Mouse (Mus musculus): ENCODE data around the gene Cry2.
"Not testable (repeated sequence)": the region's sequence is repeated elsewhere in the genome, so short reads cannot be mapped to it uniquely, and the experiment has no call there.

Gene Cry2

GRCm38 (mm10) chr2:92433578-92434374 lies at the start of gene Cry2:
Gene Cry2 (minus strand): TSS chr2:92434043.
- in situ Hi-C loops (cut with MboI; ENCODE audit: low sequenced_read_pairs): no loop called here

GRCm38 (mm10) chr2:92483505-92483904 lies 49.7 kb upstream of the Cry2 start:
- in situ Hi-C loops (cut with MboI; ENCODE audit: low sequenced_read_pairs): no loop called here

GRCm38 (mm10) chr2:92482551-92482950 lies 48.7 kb upstream of the Cry2 start:
- in situ Hi-C loops (cut with MboI; ENCODE audit: low sequenced_read_pairs): no loop called here

- in situ Hi-C loops (cut with MboI; ENCODE audit: low sequenced_read_pairs): no loop called here
These were observed 44.5 kb upstream of the Cry2 start for GRCm38 (mm10) chr2:92478313-92478688.

GRCm38 (mm10) chr2:92477672-92478312 lies 43.9 kb upstream of the Cry2 start:
- in situ Hi-C loops (cut with MboI; ENCODE audit: low sequenced_read_pairs): no loop called here

- in situ Hi-C loops (cut with MboI; ENCODE audit: low sequenced_read_pairs): not testable (repeated sequence)
These were observed 42.7 kb upstream of the Cry2 start for GRCm38 (mm10) chr2:92476580-92476979.

- in situ Hi-C loops (cut with MboI; ENCODE audit: low sequenced_read_pairs): no loop called here
These were observed 41.9 kb upstream of the Cry2 start for GRCm38 (mm10) chr2:92475711-92476110.

- in situ Hi-C loops (cut with MboI; ENCODE audit: low sequenced_read_pairs): no loop called here
These were observed 41.1 kb upstream of the Cry2 start for GRCm38 (mm10) chr2:92474920-92475319.

- in situ Hi-C loops (cut with MboI; ENCODE audit: low sequenced_read_pairs): no loop called here
These were observed 38.2 kb upstream of the Cry2 start for GRCm38 (mm10) chr2:92471886-92472670.

- in situ Hi-C loops (cut with MboI; ENCODE audit: low sequenced_read_pairs): no loop called here
These were observed 30.8 kb upstream of the Cry2 start for GRCm38 (mm10) chr2:92464690-92465089.

- in situ Hi-C loops (cut with MboI; ENCODE audit: low sequenced_read_pairs): no loop called here
These were observed 27.4 kb upstream of the Cry2 start for GRCm38 (mm10) chr2:92461215-92461614.

- in situ Hi-C loops (cut with MboI; ENCODE audit: low sequenced_read_pairs): no loop called here
These were observed 26.3 kb upstream of the Cry2 start, which contains the start of gene Slc35c1 for GRCm38 (mm10) chr2:92459921-92460707. Gene Slc35c1 (minus strand): TSS chr2:92460538.

GRCm38 (mm10) chr2:92459141-92459920 lies 25.5 kb upstream of the Cry2 start:
- in situ Hi-C loops (cut with MboI; ENCODE audit: low sequenced_read_pairs): no loop called here

- in situ Hi-C loops (cut with MboI; ENCODE audit: low sequenced_read_pairs): no loop called here
These were observed 24.6 kb upstream of the Cry2 start for GRCm38 (mm10) chr2:92458481-92458880.

- in situ Hi-C loops (cut with MboI; ENCODE audit: low sequenced_read_pairs): no loop called here
These were observed 23.2 kb upstream of the Cry2 start for GRCm38 (mm10) chr2:92456970-92457530.

- in situ Hi-C loops (cut with MboI; ENCODE audit: low sequenced_read_pairs): no loop called here
These were observed 21.9 kb upstream of the Cry2 start for GRCm38 (mm10) chr2:92455704-92456103.

GRCm38 (mm10) chr2:92454166-92454565 lies 20.3 kb upstream of the Cry2 start:
- in situ Hi-C loops (cut with MboI; ENCODE audit: low sequenced_read_pairs): no loop called here

- in situ Hi-C loops (cut with MboI; ENCODE audit: low sequenced_read_pairs): no loop called here
These were observed 17.3 kb upstream of the Cry2 start for GRCm38 (mm10) chr2:92451126-92451525.

GRCm38 (mm10) chr2:92447121-92447740 lies 13.4 kb upstream of the Cry2 start:
- in situ Hi-C loops (cut with MboI; ENCODE audit: low sequenced_read_pairs): no loop called here
